Mouse (Mus musculus) hindbrain, embryonic 12.5 days (tissue): Measurements from ENCODE around the gene Vmn2r83. TPM values are rescaled to one million over a fixed set of nuclear protein-coding genes. Genes with fewer than 3 reads are reported as not detected.
A peak's percentile ranks its signal among the peaks of the same experiment; 100 is the strongest.

Source experiments
- ATAC-seq: fragments of 200-750 bp; cut with Nextera tagmentation; 2 replicates; pipeline ENCODE4 v1.8.0; 2017; ENCODE audit warnings: moderate TSS enrichment; ENCODE audit not compliant: low FRiP score
- H3K27ac ChIP-seq: fragments of 300-500 bp; sonication (generic); 2 replicates; pipeline ENCODE4 v1.5.1; 2016; ENCODE audit warnings: mild to moderate bottlenecking
- H3K27me3 ChIP-seq: fragments of 300-500 bp; sonication (generic); 2 replicates; pipeline ENCODE4 v1.6.1; 2016; ENCODE audit warnings: mild to moderate bottlenecking
- H3K36me3 ChIP-seq: fragments of 300-500 bp; sonication (generic); 2 replicates; pipeline ENCODE4 v1.6.1; 2016; ENCODE audit warnings: mild to moderate bottlenecking
- H3K4me1 ChIP-seq: fragments of 300-500 bp; sonication (generic); 2 replicates; pipeline ENCODE4 v1.6.1; 2016
- H3K4me2 ChIP-seq: fragments of 300-500 bp; sonication (generic); replicated peaks from 2 replicates; pipeline ENCODE4 v1.6.1; 2016; ENCODE audit warnings: mild to moderate bottlenecking
- H3K4me3 ChIP-seq: fragments of 300-500 bp; sonication (generic); 2 replicates; pipeline ENCODE4 v1.5.1; 2016; ENCODE audit warnings: mild to moderate bottlenecking
- H3K9ac ChIP-seq: fragments of 300-500 bp; sonication (generic); 2 replicates; pipeline ENCODE4 v1.6.1; 2016; ENCODE audit warnings: mild to moderate bottlenecking, moderate library complexity
- H3K9me3 ChIP-seq: fragments of 300-500 bp; sonication (generic); replicated peaks from 2 replicates; pipeline ENCODE4 v1.6.1; 2016; ENCODE audit warnings: mild to moderate bottlenecking
- WGBS: fragments of 180-500 bp; shearing (Covaris S2); methylation state at CpG from one replicate; pipeline ENCODE4 v1.1.7; 2016; 5-methylcytosine and 5-hydroxymethylcytosine counted together
- microRNA-seq: library from miRNA; unstranded; fragments of <30 nt; microRNA quantifications from one replicate; pipeline ENCODE4, GENCODE M21; 2017
- polyA plus RNA-seq: library from polyadenylated mRNA; unstranded; fragments of >200 nt; fragmentation: Nextera tagmentation; extraction: Ambion mirVana; gene quantifications from 2 replicates; pipeline ENCODE4 v1.2.1, GENCODE M21; 2016

Gene Vmn2r83
- polyA plus RNA-seq, 1 experiment from 2014 or later = 0.05 TPM

DNA sequence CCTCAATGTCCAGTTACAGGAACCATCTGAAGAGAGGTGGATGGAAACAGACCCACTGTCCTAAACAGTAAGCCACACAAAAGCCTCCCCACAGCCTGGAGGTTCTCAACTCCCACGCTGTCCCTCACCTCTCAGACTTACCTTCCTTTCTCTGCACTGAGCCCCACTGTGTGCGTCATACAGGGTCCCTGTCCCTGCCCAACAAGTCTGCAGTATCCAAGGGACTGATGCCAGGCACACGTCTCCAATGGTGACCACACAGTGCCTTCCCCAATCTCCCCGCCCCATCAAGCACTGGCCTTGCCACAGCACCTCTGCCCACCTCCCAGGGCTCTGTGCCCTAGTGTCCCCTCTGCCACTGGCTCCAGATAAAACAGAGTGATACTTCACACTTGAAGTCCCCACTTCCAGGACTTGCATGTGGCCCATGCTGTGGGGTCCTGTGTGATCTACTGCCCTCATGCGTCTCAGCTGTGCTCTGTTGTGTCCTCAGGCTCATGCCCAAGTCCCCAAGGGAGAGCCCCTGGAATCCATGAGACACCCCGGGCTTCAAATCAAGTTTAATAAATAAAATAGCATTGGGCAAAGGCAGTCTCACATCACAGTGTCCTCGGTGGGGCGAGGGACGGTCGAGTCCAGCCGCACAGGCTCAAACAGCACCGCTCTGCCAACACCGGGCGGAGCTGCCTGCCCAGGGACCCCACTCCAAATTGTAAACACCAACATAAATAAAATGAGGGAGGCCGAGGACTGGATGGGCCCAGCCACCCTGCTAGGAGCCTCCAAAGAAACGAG, 71.4 kb downstream of the Vmn2r83 start:
- H3K36me3 ChIP-seq = peaks cover 72% of the 10 kb centered on the region
- H3K27me3 ChIP-seq = no peaks in the 10 kb centered on the region; the same call in 1 of the 2 replicates
- H3K4me3 ChIP-seq = no peak overlapping the region
- H3K4me2 ChIP-seq = no peak overlapping the region
- ATAC-seq = no peak
- H3K9ac ChIP-seq = no peak overlapping the region
- WGBS = 96% methylated on average over 16 of the region's 16 CpGs
- H3K27ac ChIP-seq = no peak overlapping the region
- H3K9me3 ChIP-seq = no peaks in the 10 kb centered on the region
- no peaks in the 10 kb centered on the region for H3K4me1 ChIP-seq

DNA sequence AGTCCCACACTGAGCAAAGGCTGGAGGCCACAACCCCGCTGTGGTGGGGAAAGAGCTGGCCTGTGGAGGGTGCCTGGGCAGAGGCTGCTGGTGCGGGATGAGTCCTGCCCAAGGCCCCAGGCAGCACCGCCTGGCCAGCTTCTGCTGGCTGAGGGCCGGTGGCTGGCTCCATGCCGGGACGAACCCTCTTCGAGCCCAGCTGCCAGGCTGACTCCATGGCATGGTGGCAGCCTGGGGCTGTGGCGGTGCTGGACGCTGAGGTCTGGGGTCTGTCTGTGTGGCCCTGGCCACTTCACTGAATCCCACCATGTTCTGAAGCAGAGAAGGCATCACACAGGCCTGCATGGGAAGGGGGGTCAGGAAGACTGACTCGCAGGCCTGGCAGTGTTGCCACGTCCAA, 72.2 kb downstream of the Vmn2r83 start:
- ATAC-seq = no peak
- Histone ChIP-seq H3K27ac (no peak overlapping the region), H3K4me1 (no peaks in the 10 kb centered on the region), H3K9ac (0 out of 2 replicates have a peak overlapping the region, but pooled peaks have one; percentile 18), H3K4me3 (no peak overlapping the region), H3K36me3 (peaks cover 81% of the 10 kb centered on the region), H3K27me3 (no peaks in the 10 kb centered on the region), H3K4me2 (no peak overlapping the region), H3K9me3 (no peaks in the 10 kb centered on the region)
- WGBS = 92% methylated on average over 10 of the region's 11 CpGs

DNA sequence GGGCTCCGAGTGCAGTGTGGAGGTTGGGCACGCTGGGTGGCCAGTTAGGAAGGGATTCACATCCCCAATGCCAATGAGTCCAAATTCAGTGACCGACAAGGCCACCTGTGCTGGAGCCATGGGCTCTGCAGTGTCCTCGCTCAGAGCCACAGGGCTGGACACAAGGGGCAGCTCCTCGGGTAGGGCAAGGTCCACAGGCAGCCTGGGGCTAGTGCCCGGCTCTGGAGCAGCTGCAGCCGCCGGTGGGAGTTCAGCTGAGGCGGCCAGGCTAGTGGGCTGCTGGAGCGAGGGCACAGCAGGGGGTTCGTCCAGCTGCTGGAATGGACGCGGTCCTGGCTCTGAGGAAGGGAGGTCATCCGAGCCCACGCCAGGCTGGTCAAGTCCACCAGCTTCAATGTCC, 73.0 kb downstream of the Vmn2r83 start:
- H3K27me3 ChIP-seq = no peaks in the 10 kb centered on the region
- H3K9ac ChIP-seq = no peak overlapping the region
- no peaks in the 10 kb centered on the region for H3K4me1 ChIP-seq
- WGBS = 76% methylated on average over 15 of the region's 15 CpGs
- H3K4me2 ChIP-seq = no peak overlapping the region
- H3K36me3 ChIP-seq = peaks cover 88% of the 10 kb centered on the region
- no peak overlapping the region for H3K27ac ChIP-seq
- H3K4me3 ChIP-seq = no peak overlapping the region
- no peak for ATAC-seq
- H3K9me3 ChIP-seq = no peaks in the 10 kb centered on the region

DNA sequence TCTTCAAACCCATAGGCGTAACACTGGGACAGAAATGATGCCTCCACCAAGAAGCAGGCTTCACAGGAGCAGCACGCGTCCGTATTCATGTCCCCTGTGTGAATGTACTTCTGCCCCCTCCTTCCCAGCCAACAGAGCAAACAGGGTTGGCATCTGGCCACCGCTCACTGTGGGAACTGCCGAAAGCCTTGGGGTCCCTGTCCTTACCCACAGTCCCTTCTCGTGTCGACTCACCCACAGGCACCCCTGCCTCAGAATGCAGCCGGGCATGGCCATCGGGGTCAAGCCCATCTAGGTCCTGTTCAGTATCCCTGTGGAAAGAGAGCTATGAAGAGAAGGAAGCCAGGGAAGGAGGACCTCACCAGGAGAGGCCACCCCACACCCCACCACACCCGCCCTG, 73.6 kb downstream of the Vmn2r83 start:
- H3K36me3 ChIP-seq = peaks cover 95% of the 10 kb centered on the region
- H3K4me2 ChIP-seq = no peak overlapping the region
- no peaks in the 10 kb centered on the region for H3K27me3 ChIP-seq
- H3K27ac ChIP-seq = no peak overlapping the region
- no peaks in the 10 kb centered on the region for H3K4me1 ChIP-seq
- H3K9me3 ChIP-seq = no peaks in the 10 kb centered on the region
- 92% methylated on average over 11 of the region's 11 CpGs for WGBS
- H3K9ac ChIP-seq = no peak overlapping the region
- ATAC-seq = no peak
- H3K4me3 ChIP-seq = no peak overlapping the region

Small RNA genes within 50 kb of the gene (microRNA-seq; reads per million reads assigned to microRNA genes)
- gene Mir6909 = not detected

Other genes with a start within 250 kb of the Vmn2r83 start
- gene Vmn2r81, start 221.0 kb upstream of the Vmn2r83 start, polyA plus RNA-seq = not detected in 2 replicates
- gene Vmn2r82, start 112.2 kb upstream of the Vmn2r83 start, polyA plus RNA-seq = not detected in 2 replicates
- 13.4 and 14.6 TPM in 2 replicates for gene Plpp2, start 65.1 kb downstream of the Vmn2r83 start, polyA plus RNA-seq
- gene Mier2, start 86.5 kb downstream of the Vmn2r83 start, polyA plus RNA-seq = 57.8 and 66.1 TPM in 2 replicates
- not detected in 2 replicates for gene Theg, start 118.6 kb downstream of the Vmn2r83 start, polyA plus RNA-seq
- 0.08 TPM in 1 of 2 replicates, not detected in the other for gene C2cd4c, start 145.3 kb downstream of the Vmn2r83 start, polyA plus RNA-seq
- 30.3 and 33.0 TPM in 2 replicates for gene Shc2, start 169.2 kb downstream of the Vmn2r83 start, polyA plus RNA-seq
- not detected in 2 replicates for gene Odf3l2, start 177.0 kb downstream of the Vmn2r83 start, polyA plus RNA-seq
- 2.9 and 3.2 TPM in 2 replicates for gene Madcam1, start 195.8 kb downstream of the Vmn2r83 start, polyA plus RNA-seq
- gene Tpgs1, start 200.6 kb downstream of the Vmn2r83 start, polyA plus RNA-seq = 68.1 and 69.4 TPM in 2 replicates
- 121 and 124 TPM in 2 replicates for gene Cdc34, start 213.5 kb downstream of the Vmn2r83 start, polyA plus RNA-seq
- 1.2 and 1.3 TPM in 2 replicates for gene Gzmm, start 220.3 kb downstream of the Vmn2r83 start, polyA plus RNA-seq
- gene Bsg, start 235.8 kb downstream of the Vmn2r83 start, polyA plus RNA-seq = 658 and 661 TPM in 2 replicates
- 0.45 and 0.48 TPM in 2 replicates for gene Hcn2, start 247.9 kb downstream of the Vmn2r83 start, polyA plus RNA-seq